Mouse (Mus musculus) lung, adult 2 months (tissue): ENCODE data around the gene Spata2.

Experiments used
- CTCF ChIP-seq: fragments of 200-500 bp; IDR thresholded peaks from 2 replicates; pipeline ENCODE4 v1.5.1; 2011; ENCODE audit warnings: mild to moderate bottlenecking, low read length, control low read depth; ENCODE audit not compliant: insufficient read depth
- POLR2A ChIP-seq: fragments of 200-500 bp; IDR thresholded peaks from 2 replicates; pipeline ENCODE4 v1.6.1; 2011; ENCODE audit warnings: low read depth, mild to moderate bottlenecking, control low read depth, low read length, borderline replicate concordance; ENCODE audit errors: extremely low read depth

GRCm38 (mm10) chr2:167436371-167436770 lies 56.3 kb downstream of the Spata2 start:
- TF ChIP-seq POLR2A (no peak), CTCF (no peak)
